Comparison of ENCODE assay signal across 7 mouse cellular contexts in the genomic region with DNA sequence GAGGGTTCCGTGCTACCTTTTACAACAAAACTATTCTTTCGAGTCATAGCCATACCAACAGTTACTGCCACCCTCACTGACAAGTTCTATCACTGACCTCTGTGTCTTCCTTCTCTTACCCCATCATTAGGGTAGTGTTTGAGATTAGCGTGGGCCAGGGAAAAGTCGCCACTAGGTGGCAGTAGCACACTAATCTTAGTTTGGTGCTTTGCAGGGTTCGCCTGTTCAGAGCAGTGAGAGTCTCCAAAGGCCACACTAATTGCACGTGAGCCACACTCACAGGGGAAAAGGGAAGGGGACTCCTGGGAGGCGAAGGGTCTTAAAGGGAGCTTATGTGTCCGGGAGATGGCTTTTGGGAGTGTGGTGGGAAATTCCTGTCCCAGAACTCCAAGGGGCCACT. TPM values are rescaled to one million over a fixed set of nuclear protein-coding genes. Genes with fewer than 3 reads are reported as not detected.
A peak's percentile ranks its signal among the peaks of the same experiment; 100 is the strongest.
DNase-seq lines count a peak whose midpoint lies in the region; ATAC-seq and TF ChIP-seq lines count a peak whose summit lies in the region.

No protein-coding gene starts in this region.

- H3K9me3 ChIP-seq in midbrain, embryonic 16.5 days (replicated peaks; ENCODE audit: control insufficient read depth, low read length, poor library complexity, severe bottlenecking), result no peaks in the 10 kb centered on the region

- 12% methylated on average over 8 of the region's 8 CpGs for WGBS in midbrain, embryonic 16.5 days

- H3K27me3 ChIP-seq in midbrain, embryonic 16.5 days (ENCODE audit: control insufficient read depth, insufficient read depth, low read depth, low read length), result no peaks in the 10 kb centered on the region

- no peak overlapping the region for H3K9ac ChIP-seq in midbrain, embryonic 16.5 days (ENCODE audit: low read depth, low read length)

- H3K4me1 ChIP-seq in midbrain, embryonic 16.5 days (ENCODE audit: control insufficient read depth, insufficient read depth, low read length), result peaks cover 19% of the 10 kb centered on the region

- DNase-seq in adrenal gland, adult (ENCODE audit: inconsistent age in 2 of 2, low spot score in 1 of 2), result peak; percentile 68 to 93
- peak; percentile 83 to 92 for DNase-seq in cerebellum, postnatal 36 days
- DNase-seq in gastrocnemius, adult 2 months, result peak; percentile 72
- peak; percentile 53 for DNase-seq in kidney, adult 11 months
- DNase-seq in left cerebral cortex, postnatal 4 days, result peak; percentile 84
- peak; percentile 47 to 82 for DNase-seq in spleen, postnatal 10 days (ENCODE audit: low spot score in 2 of 2)

- H3K36me3 ChIP-seq in midbrain, embryonic 16.5 days (ENCODE audit: control insufficient read depth, insufficient read depth, low read length), result no peaks in the 10 kb centered on the region

- H3K4me3 ChIP-seq in gastrocnemius, adult 2 months, result no peak overlapping the region
- H3K4me3 ChIP-seq in midbrain, embryonic 16.5 days (ENCODE audit: low read depth, low read length), result no peak overlapping the region

- ATAC-seq in midbrain, embryonic 16.5 days, result peak; percentile 70

- H3K4me2 ChIP-seq in midbrain, embryonic 16.5 days (ENCODE audit: low read length), result no peak overlapping the region

- intact Hi-C loops in gastrocnemius, adult 2 months (cut with DNase I), result loop anchor here (1.0 kb wide), 1 partner anchor 144 kb away; no protein-coding TSS in a partner anchor
- intact Hi-C loops in left cerebral cortex, postnatal 4 days (cut with DNase I), result loop anchor here (2.0 to 10.0 kb wide), 3 partner anchors 102 to 484 kb away; a partner anchor contains a TSS

- H3K27ac ChIP-seq in gastrocnemius, adult 2 months, result no peak overlapping the region
- H3K27ac ChIP-seq in midbrain, embryonic 16.5 days (ENCODE audit: low read length), result no peak overlapping the region

- peak; percentile 91 for TF ChIP-seq CTCF in gastrocnemius, adult 2 months (IDR thresholded peaks at IDR 0.05)

RNA-seq across cellular contexts. Expression of a gene that starts 37.3 kb away (rescaled TPM):
- under 1 TPM; 0.10 to 0.20 TPM for total RNA-seq in gastrocnemius, adult 2 months (2021)
- total RNA-seq in left cerebral cortex, postnatal 4 days (2021), result under 1 TPM; 0.46 to 0.56 TPM
- polyA plus RNA-seq in midbrain, embryonic 16.5 days (2015; fragmentation: Nextera tagmentation; extraction: Ambion mirVana), result 0.16 and 0.34 TPM in 2 replicates
